Mouse (Mus musculus): ENCODE measurements around the gene Xlr5a.
"Not testable (repeated sequence)": the region's sequence is repeated elsewhere in the genome, so short reads cannot be mapped to it uniquely, and the experiment has no call there.

The Xlr5a gene

GRCm38 (mm10) chrX:73143218-73143618 lies 149.6 kb downstream of the Xlr5a start:
- DNase-seq (ENCODE audit: low read depth), result not testable (repeated sequence)

GRCm38 (mm10) chrX:73122859-73123829 lies 169.6 kb downstream of the Xlr5a start:
- DNase-seq (ENCODE audit: low read depth), result not testable (repeated sequence)

- DNase-seq (ENCODE audit: low read depth), result not testable (repeated sequence)
These were observed 176.0 kb downstream of the Xlr5a start, which contains the start of gene Gm14685 for GRCm38 (mm10) chrX:73116747-73117146. Gene Gm14685 (plus strand): TSS chrX:73117047.

- DNase-seq (ENCODE audit: low read depth), result not testable (repeated sequence)
These were observed 195.8 kb downstream of the Xlr5a start, which contains the start of gene Xlr3a for GRCm38 (mm10) chrX:73096941-73097508. Gene Xlr3a (minus strand): TSS chrX:73097095.

- peak; percentile 69 for DNase-seq (ENCODE audit: low read depth)
These were observed 210.3 kb downstream of the Xlr5a start, which contains the start of gene Xlr4a for GRCm38 (mm10) chrX:73082267-73083055. Gene Xlr4a (minus strand): TSS chrX:73082478.

GRCm38 (mm10) chrX:73066765-73067312 lies 225.9 kb downstream of the Xlr5a start:
- not testable (repeated sequence) for DNase-seq (ENCODE audit: low read depth)

GRCm38 (mm10) chrX:73064415-73064793 lies 228.4 kb downstream of the Xlr5a start, which contains the start of gene Pnma3:
Gene Pnma3 (plus strand): TSS chrX:73064787.
- no peak for DNase-seq (ENCODE audit: low read depth)

- no peak for DNase-seq (ENCODE audit: low read depth)
These were observed 229.0 kb downstream of the Xlr5a start for GRCm38 (mm10) chrX:73063512-73064414.

GRCm38 (mm10) chrX:73062323-73062722 lies 230.5 kb downstream of the Xlr5a start:
- DNase-seq (ENCODE audit: low read depth), result no peak

GRCm38 (mm10) chrX:73061528-73061927 lies 231.2 kb downstream of the Xlr5a start:
- no peak for DNase-seq (ENCODE audit: low read depth)
